Mouse (Mus musculus): ENCODE data around the gene Pask.

- no peak for TF ChIP-seq POLR2A (IDR thresholded peaks at IDR 0.05; ENCODE audit: control insufficient read depth, low read depth, low read length)
- TF ChIP-seq CTCF (IDR thresholded peaks at IDR 0.05; ENCODE audit: control insufficient read depth, insufficient read depth, insufficient replicate concordance, low read depth, low read length): no peak
Measured at GRCm38 (mm10) chr1:93362661-93363060, 19.4 kb upstream of the Pask start.

Data from testis, adult 2 months (tissue).